In genomic region chr10:114200939-114201338, GRCm38 (mm10) we compare ENCODE assay signal across 30 mouse cellular contexts.
"Had no signal": no experiment of that assay in that cellular context is flagged by ENCODE, and none has a peak within 500 bp of the region (broad histone marks: within the 10 kb centered on the region; RNA-seq: fewer than 3 reads in every experiment).

No protein-coding gene starts in this region.

- DNase-seq: left cerebral cortex, postnatal 4 days; liver; liver, embryonic 13.5 days; liver, postnatal 0 days; lung, adult 18-20 months; lung, adult 2 months; lung, postnatal 10 days; lung, postnatal 14 days; lung, postnatal 4 days; midbrain, embryonic 14.5 days had no signal

- H3K9me3 ChIP-seq: limb, embryonic 10.5 days; limb, embryonic 12.5 days; limb, embryonic 13.5 days; limb, embryonic 15.5 days; liver, embryonic 12.5 days; liver, embryonic 13.5 days; liver, embryonic 15.5 days; lung, embryonic 15.5 days; midbrain, embryonic 10.5 days; midbrain, embryonic 12.5 days; midbrain, embryonic 13.5 days; midbrain, embryonic 15.5 days; neural tube, embryonic 12.5 days had no signal

- H3K4me1 ChIP-seq: limb, embryonic 10.5 days; limb, embryonic 12.5 days; limb, embryonic 13.5 days; limb, embryonic 15.5 days; liver, embryonic 12.5 days; liver, embryonic 13.5 days; liver, embryonic 15.5 days; lung, embryonic 15.5 days; megakaryocyte, embryonic 14.5 days; midbrain, embryonic 12.5 days; midbrain, embryonic 13.5 days; midbrain, embryonic 15.5 days; neural tube, embryonic 12.5 days had no signal

- H3K27ac ChIP-seq: left cerebral cortex, adult 2 months; limb, embryonic 10.5 days; limb, embryonic 12.5 days; limb, embryonic 13.5 days; limb, embryonic 15.5 days; liver, embryonic 12.5 days; liver, embryonic 13.5 days; liver, embryonic 14.5 days; liver, embryonic 15.5 days; lung, embryonic 15.5 days; macrophage; midbrain, embryonic 10.5 days; midbrain, embryonic 12.5 days; midbrain, embryonic 13.5 days; midbrain, embryonic 15.5 days; neural tube, embryonic 12.5 days had no signal

- H3K4me3 ChIP-seq: left cerebral cortex, adult 2 months; limb, embryonic 10.5 days; limb, embryonic 12.5 days; limb, embryonic 13.5 days; limb, embryonic 15.5 days; liver, embryonic 12.5 days; liver, embryonic 13.5 days; liver, embryonic 15.5 days; lung, embryonic 15.5 days; megakaryocyte, embryonic 14.5 days; midbrain, embryonic 10.5 days; midbrain, embryonic 12.5 days; midbrain, embryonic 13.5 days; midbrain, embryonic 15.5 days; neural tube, embryonic 12.5 days had no signal

- H3K36me3 ChIP-seq: limb, embryonic 10.5 days; limb, embryonic 12.5 days; limb, embryonic 13.5 days; limb, embryonic 15.5 days; liver, embryonic 12.5 days; liver, embryonic 13.5 days; liver, embryonic 15.5 days; lung, embryonic 15.5 days; midbrain, embryonic 10.5 days; midbrain, embryonic 12.5 days; midbrain, embryonic 13.5 days; midbrain, embryonic 15.5 days; neural tube, embryonic 12.5 days had no signal

- H3K4me2 ChIP-seq: limb, embryonic 12.5 days; limb, embryonic 13.5 days; limb, embryonic 15.5 days; liver, embryonic 11.5 days; liver, embryonic 12.5 days; liver, embryonic 13.5 days; liver, embryonic 15.5 days; lung, embryonic 15.5 days; midbrain, embryonic 11.5 days; midbrain, embryonic 12.5 days; midbrain, embryonic 13.5 days; midbrain, embryonic 15.5 days; neural tube, embryonic 12.5 days had no signal

- H3K27me3 ChIP-seq: limb, embryonic 12.5 days; limb, embryonic 13.5 days; limb, embryonic 15.5 days; liver, embryonic 12.5 days; liver, embryonic 13.5 days; liver, embryonic 15.5 days; lung, embryonic 15.5 days; megakaryocyte, embryonic 14.5 days; midbrain, embryonic 12.5 days; midbrain, embryonic 13.5 days; midbrain, embryonic 15.5 days; neural tube, embryonic 12.5 days had no signal

- H3K9ac ChIP-seq: limb, embryonic 12.5 days; limb, embryonic 13.5 days; limb, embryonic 15.5 days; liver, embryonic 12.5 days; liver, embryonic 13.5 days; liver, embryonic 14.5 days; liver, embryonic 15.5 days; liver, postnatal 0 days; lung, embryonic 15.5 days; midbrain, embryonic 12.5 days; midbrain, embryonic 13.5 days; midbrain, embryonic 15.5 days; neural tube, embryonic 12.5 days had no signal

- ATAC-seq: liver, embryonic 12.5 days; liver, postnatal 0 days; lung, postnatal 0 days; midbrain, embryonic 13.5 days; midbrain, embryonic 15.5 days; midbrain, embryonic 16.5 days had no signal
